Mouse (Mus musculus) embryo, embryonic 10 days (tissue): ENCODE measurements at regions not wholly inside any gene's neighbourhood (a gene's known extent, or its start where the extent isn't known, plus 50 kb on each side); places are given as distances from the start of the nearest gene placed in this dataset.
A peak's percentile ranks its signal among the peaks of the same experiment; 100 is the strongest.

Experiments used
- DNase-seq: peaks from one replicate; pipeline ENCODE4 v3.0.0-alpha.2; 2015; ENCODE audit warnings: low spot score

- peak; percentile 34 for DNase-seq
Observed at GRCm38 (mm10) chr2:106318695-106319266, 315.4 kb upstream of the Dnajc24 start.

- no peak for DNase-seq
Observed at GRCm38 (mm10) chr2:106346781-106347180, 343.4 kb upstream of the Dnajc24 start.

DNA sequence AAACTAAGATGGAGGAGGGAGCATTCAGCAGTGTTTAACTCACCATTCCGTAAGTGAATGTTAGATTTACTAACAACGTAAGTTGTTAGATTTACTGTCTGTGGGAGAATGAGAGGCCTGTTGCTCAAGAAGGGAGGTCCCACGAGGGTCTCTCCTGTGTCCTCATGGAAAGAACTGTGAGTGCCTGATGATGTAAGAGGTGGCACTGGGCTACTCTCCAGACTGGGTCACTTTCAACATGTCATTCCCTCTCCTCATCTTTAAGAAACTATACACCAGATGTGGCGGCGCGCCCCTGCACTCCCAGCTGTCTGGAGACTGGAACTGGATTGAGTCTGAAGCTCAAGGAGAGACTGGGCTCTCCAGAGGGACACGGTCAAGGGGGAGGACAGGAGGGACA, 343.9 kb upstream of the Dnajc24 start:
- DNase-seq: no peak

- no peak for DNase-seq
Observed at GRCm38 (mm10) chr2:106355565-106355964, 337.5 kb upstream of the Mpped2 start.

- DNase-seq: peak; percentile 84
Observed at GRCm38 (mm10) chr2:106355984-106356547, 337.0 kb upstream of the Mpped2 start.

GRCm38 (mm10) chr2:106368641-106369040, 324.4 kb upstream of the Mpped2 start:
- DNase-seq: no peak

GRCm38 (mm10) chr2:106383415-106384285, 309.4 kb upstream of the Mpped2 start:
- no peak for DNase-seq

DNA sequence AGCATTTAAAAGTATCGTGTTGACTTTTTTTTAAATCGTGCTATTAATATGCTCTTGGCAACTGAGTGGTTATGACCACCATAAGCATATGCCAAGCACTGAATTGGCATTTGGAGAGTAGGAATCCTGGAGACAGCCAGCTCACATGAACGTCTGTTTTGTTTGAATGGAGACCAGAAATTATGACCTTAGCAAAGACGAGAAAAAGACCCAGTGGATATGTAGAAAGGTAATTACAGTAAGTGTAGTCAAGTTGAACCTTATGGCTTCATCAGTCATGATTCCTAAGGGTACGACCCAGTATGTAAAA, 308.8 kb upstream of the Mpped2 start:
- no peak for DNase-seq

GRCm38 (mm10) chr2:106384842-106385241, 308.2 kb upstream of the Mpped2 start:
- DNase-seq: no peak

DNA sequence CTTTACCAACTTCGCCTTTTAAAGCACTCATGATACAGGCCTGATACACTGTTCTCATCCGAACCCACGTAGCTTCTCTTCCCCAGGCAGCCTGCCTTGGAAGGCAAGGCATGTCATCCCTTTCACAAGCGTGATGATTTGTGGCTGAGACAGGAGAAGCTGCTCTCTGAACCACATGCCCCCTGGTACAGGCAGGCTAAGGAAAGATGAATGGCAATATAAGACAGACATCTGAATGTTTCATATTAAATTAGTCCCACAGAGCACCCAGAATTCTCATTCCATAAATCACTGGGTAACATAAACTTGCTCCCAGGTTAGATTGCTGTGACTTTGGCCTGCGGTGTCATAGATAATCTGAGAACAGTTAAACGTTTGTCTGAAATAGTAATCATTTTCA, 280.9 kb upstream of the Mpped2 start:
- no peak for DNase-seq

- no peak for DNase-seq
Observed at GRCm38 (mm10) chr2:106415474-106416019, 277.5 kb upstream of the Mpped2 start.

- DNase-seq: no peak
Observed at GRCm38 (mm10) chr2:106418181-106418580, 274.9 kb upstream of the Mpped2 start.

DNA sequence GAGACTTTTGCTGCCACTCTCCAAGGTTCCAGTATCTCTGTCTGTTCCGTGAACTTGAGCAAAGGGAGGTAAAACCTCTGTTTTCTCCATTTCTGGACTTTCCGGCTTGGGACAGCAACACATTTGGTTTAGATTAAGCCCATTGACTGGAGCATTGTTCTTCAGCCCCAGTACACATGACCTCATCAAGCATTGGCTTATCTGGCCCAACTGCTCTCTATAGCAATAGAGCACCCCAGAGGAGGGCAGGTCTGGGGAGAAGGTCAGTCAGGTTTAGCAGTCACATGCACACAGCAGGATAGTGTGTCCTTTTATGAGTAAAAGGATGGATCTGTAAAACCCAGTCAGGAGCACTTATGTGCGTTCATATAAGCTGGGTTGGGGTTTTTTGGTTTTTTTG, 268.1 kb upstream of the Mpped2 start:
- peak; percentile 60 for DNase-seq

- no peak for DNase-seq
Observed at GRCm38 (mm10) chr2:106425451-106425881, 267.6 kb upstream of the Mpped2 start.

DNA sequence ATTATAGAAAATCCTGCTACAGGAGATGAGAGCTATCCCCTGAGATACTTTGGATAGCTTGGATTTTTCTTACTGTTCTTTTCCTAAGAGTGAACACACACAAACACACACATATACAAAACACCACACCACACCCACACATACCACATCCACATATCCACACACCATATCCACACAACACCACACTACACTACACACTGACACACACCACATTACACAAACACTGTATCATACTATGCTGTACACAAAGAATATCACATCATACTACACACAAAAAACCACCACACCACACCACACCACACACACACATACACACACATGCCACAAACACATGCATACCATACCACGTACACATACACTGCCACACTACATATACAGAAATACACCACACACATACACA, 267.1 kb upstream of the Mpped2 start:
- DNase-seq: no peak

DNA sequence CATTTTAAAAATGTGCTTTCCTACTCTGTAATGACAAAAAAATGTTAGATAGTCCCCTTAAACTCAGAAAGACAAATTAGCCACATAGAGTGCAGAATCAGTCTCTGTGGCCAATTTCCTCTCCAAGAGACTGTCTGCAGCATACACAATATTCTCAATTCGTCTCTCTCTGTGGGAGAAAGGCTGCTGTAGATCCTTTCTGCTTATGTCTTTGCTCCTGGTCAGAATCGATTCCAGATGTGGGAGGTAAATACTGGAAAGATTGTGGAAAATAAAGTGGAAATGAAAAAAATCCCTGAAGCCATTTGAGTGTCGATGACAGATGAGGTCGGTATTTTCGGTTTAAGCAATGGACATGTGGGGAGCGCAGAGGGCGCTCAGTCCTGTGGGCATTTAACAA, 265.8 kb upstream of the Mpped2 start:
- DNase-seq: peak; percentile 33

DNA sequence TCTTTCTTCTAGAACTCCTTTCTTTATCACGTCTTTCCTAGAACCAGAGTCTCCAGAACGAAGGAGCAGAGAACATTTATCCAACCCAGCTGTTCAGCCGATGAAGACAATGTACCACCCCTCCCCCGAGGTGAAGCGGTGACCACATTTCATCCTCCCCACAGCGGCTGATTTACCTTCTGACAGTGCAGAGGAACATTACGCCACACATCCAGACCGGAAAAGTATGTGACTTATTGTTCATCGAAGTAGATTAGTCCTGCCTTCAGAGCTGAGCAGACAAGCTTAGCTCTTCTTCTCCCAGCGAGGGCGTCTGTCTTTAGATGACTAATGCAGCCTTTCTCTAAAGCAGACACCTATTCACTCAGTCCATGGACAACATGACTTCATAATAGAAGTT, 264.2 kb upstream of the Mpped2 start:
- DNase-seq: peak; percentile 30

- DNase-seq: peak; percentile 77
Observed at GRCm38 (mm10) chr2:106431141-106431540, 261.9 kb upstream of the Mpped2 start.

- DNase-seq: no peak
Observed at GRCm38 (mm10) chr2:106431637-106432199, 261.4 kb upstream of the Mpped2 start.

DNA sequence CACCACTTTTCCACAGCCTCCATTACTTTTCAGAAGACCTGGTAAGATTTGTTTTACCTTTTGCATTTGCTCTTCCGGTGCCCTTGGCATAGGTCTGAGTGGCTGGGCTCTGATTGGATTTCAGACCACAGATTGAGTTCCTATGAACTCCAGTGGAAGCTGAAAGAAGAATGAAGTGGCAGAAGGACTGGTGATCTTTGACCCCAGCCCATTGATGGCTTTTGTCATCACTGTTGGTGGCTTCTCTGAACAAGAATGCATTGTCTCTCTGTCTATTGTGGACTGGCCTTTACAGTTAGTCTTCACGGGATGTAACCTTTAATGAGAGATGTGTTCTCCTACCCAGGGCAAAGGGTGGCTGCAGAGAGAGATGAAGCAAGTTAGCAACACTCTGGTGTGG, 256.9 kb upstream of the Mpped2 start:
- peak; percentile 76 for DNase-seq

GRCm38 (mm10) chr2:106454310-106454974, 238.6 kb upstream of the Mpped2 start:
- DNase-seq: no peak

GRCm38 (mm10) chr2:106455039-106455438, 238.0 kb upstream of the Mpped2 start:
- DNase-seq: no peak
